Mouse (Mus musculus) telencephalon, adult 2 months (tissue): Measurements from ENCODE around the gene Fam133b.

ENCODE experiments used
- DNase-seq: peaks from one replicate; pipeline ENCODE4 v3.0.0-alpha.2; 2011; ENCODE audit warnings: low read depth, low spot score

The Fam133b gene

DNA sequence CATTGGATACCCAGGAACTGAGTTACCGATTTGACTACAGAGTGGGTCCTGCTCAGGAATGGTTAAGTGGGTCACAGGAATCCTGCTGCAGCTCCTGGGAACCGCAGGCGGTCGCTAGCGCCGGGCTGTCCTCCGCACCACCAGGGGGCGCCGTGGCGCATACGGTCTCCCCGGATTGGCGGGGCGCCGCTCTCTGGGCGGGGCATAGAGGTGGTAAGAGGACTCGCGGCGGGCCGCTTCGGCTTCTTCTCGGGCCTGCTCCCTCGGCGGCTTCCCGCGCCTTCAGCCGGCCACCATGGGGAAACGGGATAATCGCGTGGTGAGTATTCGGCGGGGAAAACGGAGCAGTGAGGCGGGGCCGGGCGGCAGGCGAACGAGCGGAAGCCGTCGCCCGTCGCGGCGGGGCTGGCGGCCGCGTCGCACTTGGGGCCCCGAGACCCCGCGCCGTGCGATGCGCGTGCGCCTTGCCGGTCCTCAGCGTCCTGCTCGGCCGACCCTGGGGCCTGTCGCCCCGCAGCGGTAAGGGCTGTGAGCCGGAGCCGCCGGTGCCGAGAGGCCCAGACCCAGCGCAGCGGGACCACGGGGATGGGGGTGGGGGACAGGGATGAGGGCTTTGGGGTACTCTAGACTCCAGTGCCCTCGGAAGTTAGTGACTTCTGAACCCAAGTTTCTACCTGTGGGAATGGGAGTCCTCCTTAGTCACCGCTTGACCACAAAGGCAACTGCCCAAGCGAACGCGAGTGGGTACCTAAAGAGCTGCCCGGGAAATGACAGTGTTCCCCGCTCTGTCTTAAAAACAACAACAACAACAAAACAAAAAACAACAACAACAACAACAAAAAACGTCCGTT, at the start of gene Fam133b:
TSS of gene Fam133b (plus strand) at position 205 of the 851 bp plus-strand sequence.
- peak; percentile 78 for DNase-seq

DNA sequence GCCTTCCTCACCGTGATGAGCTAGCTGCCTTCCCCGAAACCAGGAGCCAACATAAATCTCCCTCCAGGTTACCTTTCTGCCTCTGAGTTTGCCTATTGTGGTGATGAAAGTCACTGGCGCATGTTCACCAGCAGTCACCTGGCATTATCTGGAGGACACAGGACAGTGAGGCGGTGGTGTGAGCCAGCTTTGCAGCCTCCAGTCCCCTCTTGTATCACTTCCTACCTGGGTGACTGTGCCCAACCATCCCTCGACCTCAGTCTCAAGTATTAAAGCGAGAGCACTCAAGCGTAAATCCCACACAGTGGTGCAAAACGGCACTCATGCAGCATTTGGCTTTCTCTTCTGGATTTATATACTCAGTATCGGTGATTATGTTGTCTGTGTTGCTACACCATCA, 49.7 kb upstream of the Fam133b start:
- no peak for DNase-seq

DNA sequence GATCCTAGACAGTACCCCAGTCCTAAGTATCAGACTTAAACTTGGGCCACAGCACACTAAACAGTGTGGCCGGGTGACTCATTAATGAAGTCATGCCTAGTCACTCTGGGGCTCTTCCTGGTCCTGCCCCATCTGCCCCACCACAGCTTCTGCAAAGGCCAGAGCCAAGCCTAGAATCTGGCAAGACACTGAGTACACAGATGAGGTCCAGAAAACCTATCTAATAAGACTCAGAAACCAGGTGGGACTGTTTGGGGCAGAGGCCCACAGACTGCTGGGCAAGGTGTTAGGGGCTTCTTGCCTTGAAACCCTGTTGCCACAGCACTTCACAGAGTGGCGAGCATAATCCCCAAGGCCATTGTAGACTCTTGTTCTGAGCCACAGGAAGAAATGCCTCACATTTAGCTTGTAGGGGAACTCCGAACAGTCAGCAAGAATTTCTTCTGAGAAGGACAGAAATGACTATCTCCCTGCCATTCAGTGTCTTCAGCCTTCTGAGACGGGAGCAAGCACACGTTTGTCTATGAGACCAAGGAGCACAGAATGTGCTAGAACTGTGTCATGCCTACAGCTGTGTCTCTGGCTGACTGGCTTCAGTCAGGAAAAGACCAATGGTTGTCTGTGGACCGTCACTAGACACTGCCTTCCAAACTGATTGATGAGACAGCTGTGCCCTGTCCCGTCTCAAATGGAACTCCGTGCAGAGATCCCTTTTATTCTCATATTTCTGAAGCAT, 49.0 kb upstream of the Fam133b start:
- no peak for DNase-seq

DNA sequence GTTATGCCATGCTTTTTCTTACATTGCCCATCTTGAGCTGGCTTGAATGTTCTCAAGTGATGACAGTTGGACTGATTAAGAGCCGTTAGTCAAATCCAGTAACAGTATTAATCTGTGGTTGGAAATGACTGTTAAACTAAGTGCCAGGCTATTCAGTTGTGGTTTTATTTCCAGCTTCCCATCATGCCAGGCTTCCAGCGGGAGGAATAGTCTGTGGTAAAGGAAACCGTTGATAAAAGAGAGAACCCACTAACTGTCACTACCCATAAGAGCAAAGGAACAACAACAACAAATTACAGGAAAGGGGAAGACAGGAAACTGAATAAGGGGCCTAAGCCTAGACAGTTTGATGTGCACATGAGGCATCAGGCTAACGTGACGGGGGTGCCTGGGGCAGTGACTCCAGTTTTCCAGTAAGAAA, 46.1 kb upstream of the Fam133b start:
- no peak for DNase-seq

DNA sequence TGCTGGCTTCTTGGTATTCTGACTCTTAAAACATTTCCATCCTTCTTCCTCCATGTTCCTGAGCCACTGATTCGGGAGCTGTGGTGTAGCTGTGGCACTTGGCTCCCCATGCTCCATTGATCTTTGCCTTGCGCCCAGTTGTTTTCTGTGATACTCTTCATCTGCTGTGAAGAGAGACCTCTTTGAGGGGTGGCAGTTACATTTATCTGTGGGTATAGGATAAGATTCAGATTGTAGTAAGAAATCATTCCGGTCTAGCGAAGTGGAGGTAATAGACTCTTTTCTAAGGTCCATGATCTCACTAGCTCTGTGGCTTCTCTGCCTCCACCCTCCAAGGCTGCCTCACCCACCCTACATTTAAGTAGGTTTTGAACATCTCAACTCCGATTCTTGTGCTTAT, 43.3 kb upstream of the Fam133b start:
- no peak for DNase-seq

DNA sequence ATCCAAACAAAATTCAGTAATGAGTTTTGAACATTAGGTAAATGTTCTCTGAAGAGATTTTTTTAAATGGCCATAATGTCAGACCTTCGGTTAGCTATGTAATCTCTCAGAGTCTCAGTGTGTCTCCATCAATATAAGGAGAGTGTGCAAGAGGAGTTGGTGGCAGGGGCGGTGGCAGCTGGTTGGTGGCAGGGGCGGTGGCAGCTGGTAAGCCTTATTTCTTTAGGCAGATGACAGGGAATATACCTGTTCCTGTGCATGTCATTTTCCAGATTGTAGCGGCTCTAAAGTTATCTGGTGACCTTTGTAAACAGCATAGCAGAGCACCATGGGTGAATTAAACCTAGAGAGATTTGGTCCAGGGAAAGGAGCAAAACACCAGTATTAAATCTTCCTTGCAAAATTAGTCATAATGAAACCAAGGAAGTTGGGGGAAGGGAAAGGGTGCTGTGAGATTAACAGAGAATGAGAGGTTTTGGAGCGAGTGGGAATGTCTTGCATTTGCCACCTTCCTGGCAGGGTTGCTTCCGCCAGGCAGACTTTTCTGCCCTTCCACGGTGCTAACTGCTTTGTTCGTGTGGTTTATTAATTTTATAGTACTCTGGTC, 42.6 kb upstream of the Fam133b start:
- DNase-seq: no peak

DNA sequence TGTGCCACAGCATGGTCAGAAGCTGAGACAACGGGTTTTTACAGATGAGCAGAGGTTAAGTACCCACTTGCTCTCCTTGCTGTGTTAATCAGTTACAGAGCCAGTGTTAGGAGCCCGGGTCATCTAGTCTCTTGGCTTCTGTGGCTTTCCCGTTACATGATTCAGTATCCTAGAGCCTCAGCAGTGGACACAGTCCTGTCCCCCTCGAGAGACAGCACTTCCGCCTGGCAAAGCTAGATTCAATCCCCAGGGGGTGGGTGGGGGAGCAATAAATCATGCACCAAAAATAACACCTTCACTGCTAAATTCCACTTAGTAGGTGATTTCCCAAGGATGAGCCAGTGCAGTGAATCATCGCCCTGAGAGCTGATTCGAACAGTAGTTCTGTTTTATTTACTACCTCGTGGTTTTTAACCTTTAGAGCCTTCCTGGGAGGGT, 42.0 kb upstream of the Fam133b start:
- DNase-seq: no peak

GRCm38 (mm10) chr5:3502610-3503350, 40.9 kb upstream of the Fam133b start:
- no peak for DNase-seq

- DNase-seq: no peak
Observed at GRCm38 (mm10) chr5:3503373-3503772, 40.3 kb upstream of the Fam133b start.

DNA sequence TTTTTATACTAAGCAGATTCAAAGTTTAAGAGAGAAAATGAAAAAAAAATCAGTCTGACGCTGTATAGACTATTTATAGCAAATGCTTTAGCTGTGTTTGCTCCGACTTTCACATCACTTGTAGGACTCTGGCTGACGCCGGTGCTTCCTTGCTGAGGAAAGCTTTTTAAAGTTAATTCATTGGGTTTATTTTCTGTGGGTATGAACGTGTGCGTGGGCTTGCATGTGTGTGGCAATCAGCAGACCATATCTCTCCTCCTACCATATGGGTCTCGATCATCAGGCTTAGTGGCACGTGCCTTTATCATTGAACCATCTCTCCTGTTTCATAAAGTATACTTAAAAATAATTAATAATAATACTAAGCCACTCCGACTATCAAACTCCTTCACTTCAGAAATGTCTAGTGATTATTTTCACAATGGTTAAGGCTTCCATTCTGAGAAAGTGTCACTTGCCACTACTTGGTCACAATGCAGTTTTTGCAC, 39.8 kb upstream of the Fam133b start:
- DNase-seq: no peak

DNA sequence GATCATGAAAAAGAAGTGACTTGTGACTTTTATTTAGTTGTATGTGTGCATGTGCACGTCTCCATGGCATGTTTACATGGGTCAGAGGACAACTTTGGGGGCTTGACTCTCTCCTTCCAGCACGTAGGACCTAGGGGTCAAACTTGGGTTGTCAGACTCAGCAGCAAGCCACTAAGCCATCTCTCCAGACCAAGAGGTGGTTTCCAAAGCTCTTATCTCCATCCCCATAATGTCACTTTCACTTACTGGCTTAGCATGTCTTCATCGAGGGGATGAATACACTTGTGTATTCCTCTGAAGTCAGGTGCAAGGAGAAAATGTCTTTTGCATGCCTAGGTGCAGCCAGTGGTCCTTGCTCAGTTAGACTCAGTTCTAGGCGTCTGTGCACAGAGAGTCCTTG, 39.2 kb upstream of the Fam133b start:
- DNase-seq: no peak

DNA sequence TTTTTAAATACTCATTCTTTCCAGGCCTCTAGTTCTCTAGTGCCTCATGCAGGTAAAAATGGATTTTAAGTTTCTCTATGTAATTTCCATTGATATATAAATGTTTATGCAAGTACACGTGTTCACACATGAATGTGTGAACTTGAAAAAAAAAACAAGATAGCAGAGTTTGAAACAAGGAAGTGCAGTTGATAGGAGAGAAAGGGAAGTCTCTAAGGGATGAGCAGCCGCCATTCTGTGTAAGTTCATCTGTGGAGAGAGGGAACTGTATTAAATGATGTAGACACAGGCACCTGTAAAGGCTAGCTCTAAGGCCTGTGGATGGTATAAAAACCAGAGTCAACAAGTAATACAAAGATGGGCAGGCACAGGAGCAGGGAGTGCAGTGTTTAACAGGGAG, 38.1 kb upstream of the Fam133b start:
- no peak for DNase-seq

- no peak for DNase-seq
Observed at GRCm38 (mm10) chr5:3508480-3509381, 34.9 kb upstream of the Fam133b start.

- no peak for DNase-seq
Observed at GRCm38 (mm10) chr5:3509503-3509902, 34.1 kb upstream of the Fam133b start.

GRCm38 (mm10) chr5:3511097-3511795, 32.4 kb upstream of the Fam133b start:
- no peak for DNase-seq

GRCm38 (mm10) chr5:3512584-3512983, 31.0 kb upstream of the Fam133b start:
- no peak for DNase-seq

GRCm38 (mm10) chr5:3514901-3515311, 28.7 kb upstream of the Fam133b start:
- no peak for DNase-seq

- DNase-seq: no peak
Observed at GRCm38 (mm10) chr5:3515477-3515876, 28.2 kb upstream of the Fam133b start.

DNA sequence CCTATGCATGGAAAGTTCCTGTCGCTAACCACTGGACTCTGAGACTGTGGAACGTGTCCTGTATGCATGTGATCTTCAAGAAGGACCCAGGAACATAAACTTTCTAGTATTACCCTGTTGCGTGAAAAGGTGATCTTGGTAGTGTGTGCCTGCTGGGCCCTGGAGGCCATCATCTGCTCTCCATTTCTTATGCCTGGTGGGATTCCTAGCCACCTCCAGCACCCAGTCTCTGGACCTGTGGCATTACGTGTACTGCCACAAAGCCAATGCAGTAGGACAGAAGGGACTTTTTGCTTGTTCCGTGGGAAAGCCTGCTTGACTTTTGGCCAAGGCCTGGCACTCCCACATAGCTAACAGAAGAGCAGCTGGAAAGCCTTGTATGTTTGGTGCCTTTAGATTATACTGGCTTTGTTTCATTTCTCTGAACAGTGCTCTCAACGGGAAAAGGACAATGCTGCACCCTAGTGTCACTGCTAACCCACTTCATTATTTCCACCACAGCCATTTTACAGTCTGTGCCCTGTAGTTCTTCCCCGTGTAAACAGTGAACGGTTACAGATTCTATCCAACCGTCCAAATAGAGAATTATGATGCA, 27.1 kb upstream of the Fam133b start:
- peak; percentile 54 for DNase-seq
